Mouse (Mus musculus): ENCODE measurements around the gene Tex264. TPM values are rescaled to one million over a fixed set of nuclear protein-coding genes. Genes with fewer than 3 reads are reported as not detected.

Tex264 gene
- polyA plus RNA-seq (2021; fragmentation: Nextera tagmentation): 127 and 145 TPM in 2 replicates
- long read RNA-seq, experiment 1, transcript Tex264-202 (6 exons, 1,896 nt): minor isoform, 43 of 237 reads
- long read RNA-seq, experiment 1, transcript Tex264-203 (6 exons, 1,364 nt): minor isoform, 29 of 237 reads
- long read RNA-seq, experiment 1, transcript Tex264-201 (6 exons, 1,391 nt): major isoform, 133 of 237 reads
- long read RNA-seq, experiment 1, partial matches to known transcripts: 17 of 237 reads
- long read RNA-seq, experiment 1, other reads (novel, unspliced or antisense): 15 of 237 reads
- long read RNA-seq, experiment 2, transcript Tex264-203 (6 exons, 1,364 nt): minor isoform, 81 of 451 reads
- long read RNA-seq, experiment 2, transcript Tex264-202 (6 exons, 1,896 nt): minor isoform, 125 of 451 reads
- long read RNA-seq, experiment 2, transcript Tex264-201 (6 exons, 1,391 nt): major isoform, 201 of 451 reads
- long read RNA-seq, experiment 2, partial matches to known transcripts: 10 of 451 reads
- long read RNA-seq, experiment 2, other reads (novel, unspliced or antisense): 31 of 451 reads

GRCm38 (mm10) chr9:106685249-106686101, at the start of gene Tex264:
Tex264 (minus strand) TSS chr9:106685927.

GRCm38 (mm10) chr9:106655884-106656720, 29.6 kb downstream of the Tex264 start, which contains the start of gene Grm2:
Grm2 (minus strand) TSS chr9:106656082.

GRCm38 (mm10) chr9:106626282-106626681, 59.4 kb downstream of the Tex264 start, which contains the start of gene Iqcf6:
Iqcf6 (plus strand) TSS chr9:106626582.

Other genes with a start within 250 kb of the Tex264 start
- 7.1 and 10.5 TPM in 2 replicates for gene Acy1, start 247.6 kb downstream of the Tex264 start, polyA plus RNA-seq (2021; fragmentation: Nextera tagmentation)
- 11.8 and 17.3 TPM in 2 replicates for gene Abhd14b, start 238.5 kb downstream of the Tex264 start, polyA plus RNA-seq (2021; fragmentation: Nextera tagmentation)
- 61.5 and 66.8 TPM in 2 replicates for gene Abhd14a, start 238.2 kb downstream of the Tex264 start, polyA plus RNA-seq (2021; fragmentation: Nextera tagmentation)
- 59.2 and 69.0 TPM in 2 replicates for gene Pcbp4, start 232.6 kb downstream of the Tex264 start, polyA plus RNA-seq (2021; fragmentation: Nextera tagmentation)
- 8.8 and 11.7 TPM in 2 replicates for gene Gpr62, start 220.0 kb downstream of the Tex264 start, polyA plus RNA-seq (2021; fragmentation: Nextera tagmentation)
- 23.3 and 24.9 TPM in 2 replicates for gene Rrp9, start 210.0 kb downstream of the Tex264 start, polyA plus RNA-seq (2021; fragmentation: Nextera tagmentation)
- 3.5 and 3.9 TPM in 2 replicates for gene Parp3, start 209.0 kb downstream of the Tex264 start, polyA plus RNA-seq (2021; fragmentation: Nextera tagmentation)
- not detected in 2 replicates for gene Iqcf1, start 186.0 kb downstream of the Tex264 start, polyA plus RNA-seq (2021; fragmentation: Nextera tagmentation)
- not detected in 2 replicates for gene Iqcf5, start 171.4 kb downstream of the Tex264 start, polyA plus RNA-seq (2021; fragmentation: Nextera tagmentation)
- gene Iqcf3, start 124.3 kb downstream of the Tex264 start, polyA plus RNA-seq (2021; fragmentation: Nextera tagmentation): not detected in 2 replicates
- not detected in 2 replicates for gene Iqcf4, start 114.9 kb downstream of the Tex264 start, polyA plus RNA-seq (2021; fragmentation: Nextera tagmentation)
- not detected in 2 replicates for gene Iqcf6, start 59.3 kb downstream of the Tex264 start, polyA plus RNA-seq (2021; fragmentation: Nextera tagmentation)
- 25.8 and 37.1 TPM in 2 replicates for gene Grm2, start 29.8 kb downstream of the Tex264 start, polyA plus RNA-seq (2021; fragmentation: Nextera tagmentation)
- 2.1 and 2.2 TPM in 2 replicates for gene Rad54l2, start 103.3 kb upstream of the Tex264 start, polyA plus RNA-seq (2021; fragmentation: Nextera tagmentation)
- gene Dcaf1, start 135.9 kb upstream of the Tex264 start, polyA plus RNA-seq (2021; fragmentation: Nextera tagmentation): 5.0 and 6.2 TPM in 2 replicates
- gene Rbm15b, start 201.5 kb upstream of the Tex264 start, polyA plus RNA-seq (2021; fragmentation: Nextera tagmentation): 4.0 and 4.1 TPM in 2 replicates
- 65.9 and 102 TPM in 2 replicates for gene Manf, start 206.1 kb upstream of the Tex264 start, polyA plus RNA-seq (2021; fragmentation: Nextera tagmentation)

All from layer of hippocampus, adult 6 months (tissue).